ENCODE assay signal across 8 mouse cellular contexts in the genomic region with DNA sequence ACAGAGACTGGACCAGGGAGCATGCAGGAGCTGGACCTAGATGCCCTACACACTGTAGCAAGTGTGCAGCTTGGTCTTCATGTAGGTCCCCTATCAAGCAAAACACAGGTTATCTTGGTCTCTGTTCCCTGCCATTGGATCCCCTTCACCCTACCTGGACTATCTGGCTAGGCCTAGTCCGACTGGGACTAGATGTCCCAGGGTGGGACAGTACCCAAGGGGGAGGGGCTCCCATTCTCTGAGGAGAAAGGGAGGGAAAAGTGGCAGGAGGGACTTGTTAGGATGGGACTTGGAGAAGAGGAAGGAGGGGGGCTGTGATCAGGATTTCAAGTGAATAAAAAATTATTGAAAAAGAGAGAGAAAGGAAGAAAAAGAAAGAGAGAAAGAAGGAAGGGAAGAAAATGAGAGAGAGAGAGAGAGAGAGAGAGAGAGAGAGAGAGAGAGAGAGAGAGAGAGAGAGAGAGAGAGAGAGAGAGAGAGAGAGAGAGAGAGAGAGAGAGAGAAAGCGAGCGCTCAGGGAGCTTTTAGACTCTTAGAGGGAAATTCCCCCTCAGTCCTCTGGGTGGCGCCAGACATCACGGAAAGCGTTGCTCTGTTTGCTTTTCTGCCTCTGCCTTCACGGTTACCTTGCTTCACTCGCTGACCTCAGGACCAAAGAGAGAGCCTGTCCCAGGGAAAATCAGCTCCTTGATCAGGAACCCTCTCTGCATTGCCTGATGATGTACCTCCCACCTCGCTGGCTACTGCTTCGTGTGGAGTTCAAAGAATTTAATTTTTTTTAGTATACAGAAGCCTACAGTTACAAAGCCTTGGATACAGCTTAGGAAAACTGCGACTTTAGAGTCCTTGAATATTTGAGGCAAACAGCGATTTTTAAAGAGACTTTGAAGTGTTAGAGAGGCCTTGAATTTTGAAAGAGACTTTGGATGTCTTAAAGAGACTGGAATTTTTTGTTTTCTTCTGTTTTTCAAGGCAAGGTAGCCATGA. TPM values are rescaled to one million over a fixed set of nuclear protein-coding genes. Genes with fewer than 3 reads are reported as not detected.
DNase-seq lines count a peak whose midpoint lies in the region; ATAC-seq and TF ChIP-seq lines count a peak whose summit lies in the region.

No protein-coding gene starts in this region.

- peak; percentile 88 for DNase-seq in NIH3T3 (ENCODE audit: low read depth)
- peak; percentile 65 to 78 for DNase-seq in cerebellum, adult 2 months
- peak; percentile 88 for DNase-seq in forebrain, postnatal 0 days
- peak; percentile 86 for DNase-seq in layer of hippocampus, postnatal 10 days (ENCODE audit: low spot score in 2 of 2)
- peak; percentile 79 for DNase-seq in lung, postnatal 36 days
- peak; percentile 89 for DNase-seq in retina, postnatal 1 day
- DNase-seq in thymus, postnatal 36 days: peak; percentile 68 to 72

- H3K9me3 ChIP-seq in forebrain, postnatal 0 days (ENCODE audit: low read length): no peaks in the 10 kb centered on the region
- no peaks in the 10 kb centered on the region for H3K9me3 ChIP-seq in hindbrain, embryonic 13.5 days

- H3K9ac ChIP-seq in forebrain, postnatal 0 days: no peak overlapping the region
- H3K9ac ChIP-seq in hindbrain, embryonic 13.5 days: no peak overlapping the region

- peak overlapping the region; percentile 40 for H3K4me2 ChIP-seq in forebrain, postnatal 0 days (ENCODE audit: low read depth)
- H3K4me2 ChIP-seq in hindbrain, embryonic 13.5 days: no peak overlapping the region

- no peaks in the 10 kb centered on the region for H3K4me1 ChIP-seq in cerebellum, adult 2 months (ENCODE audit: control insufficient read depth, insufficient read depth, low read length)
- no peaks in the 10 kb centered on the region for H3K4me1 ChIP-seq in forebrain, postnatal 0 days (ENCODE audit: insufficient read depth)
- no peaks in the 10 kb centered on the region for H3K4me1 ChIP-seq in hindbrain, embryonic 13.5 days (replicated peaks)

- no peak overlapping the region for H3K4me3 ChIP-seq in cerebellum, adult 2 months (replicated peaks; ENCODE audit: insufficient read depth, low read depth, low read length)
- peak overlapping the region; percentile 9; the same call in 1 of the 2 replicates for H3K4me3 ChIP-seq in forebrain, postnatal 0 days (ENCODE audit: low read depth, low read length)
- no peak overlapping the region for H3K4me3 ChIP-seq in hindbrain, embryonic 13.5 days

- 11% methylated on average over 12 of the region's 12 CpGs for WGBS in cerebellum, adult 2 months
- 11% methylated on average over 12 of the region's 12 CpGs for WGBS in forebrain, postnatal 0 days
- 10% methylated on average over 12 of the region's 12 CpGs for WGBS in hindbrain, embryonic 13.5 days

- ATAC-seq in forebrain, postnatal 0 days: peak; percentile 87
- peak; percentile 75 for ATAC-seq in hindbrain, embryonic 13.5 days (ENCODE audit: low FRiP score)

- no peak for TF ChIP-seq POLR2A in cerebellum, adult 2 months (IDR thresholded peaks at IDR 0.05; ENCODE audit: borderline replicate concordance, insufficient read depth, low read length)

- H3K36me3 ChIP-seq in forebrain, postnatal 0 days (ENCODE audit: insufficient read depth): no peaks in the 10 kb centered on the region
- H3K36me3 ChIP-seq in hindbrain, embryonic 13.5 days: no peaks in the 10 kb centered on the region

- H3K27ac ChIP-seq in cerebellum, adult 2 months (ENCODE audit: insufficient read depth, low read length): no peak overlapping the region
- no peak overlapping the region for H3K27ac ChIP-seq in forebrain, postnatal 0 days (ENCODE audit: low read depth, low read length)
- H3K27ac ChIP-seq in hindbrain, embryonic 13.5 days: no peak overlapping the region

- no peaks in the 10 kb centered on the region for H3K27me3 ChIP-seq in cerebellum, adult 2 months (ENCODE audit: control insufficient read depth, insufficient read depth, low read length)
- H3K27me3 ChIP-seq in forebrain, postnatal 0 days (ENCODE audit: insufficient read depth, low read length): no peaks in the 10 kb centered on the region
- H3K27me3 ChIP-seq in hindbrain, embryonic 13.5 days: peaks cover 7% of the 10 kb centered on the region; the same call in 1 of the 2 replicates

- peak; percentile 94 for TF ChIP-seq CTCF in cerebellum, adult 2 months (IDR thresholded peaks at IDR 0.05; ENCODE audit: borderline replicate concordance, insufficient read depth, low read depth, low read length)
- TF ChIP-seq CTCF in forebrain, postnatal 0 days (IDR thresholded peaks at IDR 0.05; ENCODE audit: low read depth): peak; percentile 85

RNA-seq across cellular contexts. Expression of a gene that starts 6.1 kb away (rescaled TPM):
- polyA plus RNA-seq in cerebellum, adult 2 months (2012; rRNA removed): 0.20 and 0.21 TPM in 2 replicates
- total RNA-seq in forebrain, postnatal 0 days (2014; rRNA removed): 0.76 TPM in 1 of 2 replicates, not detected in the other
- not detected in 2 replicates for polyA plus RNA-seq in forebrain, postnatal 0 days (2015; fragmentation: Nextera tagmentation; extraction: Ambion mirVana)
- polyA plus RNA-seq in hindbrain, embryonic 13.5 days (2015; fragmentation: Nextera tagmentation; extraction: Ambion mirVana): not detected in 2 replicates
- not detected for total RNA-seq in layer of hippocampus, postnatal 10 days (2021)

RNA-seq across cellular contexts. Expression of a gene that starts 26.4 kb away (rescaled TPM):
- 66.5 and 73.3 TPM in 2 replicates for polyA plus RNA-seq in cerebellum, adult 2 months (2012; rRNA removed)
- total RNA-seq in forebrain, postnatal 0 days (2014; rRNA removed): 156 and 159 TPM in 2 replicates
- polyA plus RNA-seq in forebrain, postnatal 0 days (2015; fragmentation: Nextera tagmentation; extraction: Ambion mirVana): 82.5 and 90.3 TPM in 2 replicates
- 93.5 and 93.7 TPM in 2 replicates for polyA plus RNA-seq in hindbrain, embryonic 13.5 days (2015; fragmentation: Nextera tagmentation; extraction: Ambion mirVana)
- total RNA-seq in layer of hippocampus, postnatal 10 days (2021): 100 to 1,000 TPM; 137 TPM

RNA-seq across cellular contexts. Expression of a gene that starts 34.3 kb away (rescaled TPM):
- 0.38 and 0.46 TPM in 2 replicates for polyA plus RNA-seq in cerebellum, adult 2 months (2012; rRNA removed)
- total RNA-seq in forebrain, postnatal 0 days (2014; rRNA removed): 0.62 TPM in 1 of 2 replicates, not detected in the other
- polyA plus RNA-seq in forebrain, postnatal 0 days (2015; fragmentation: Nextera tagmentation; extraction: Ambion mirVana): 0.62 and 0.78 TPM in 2 replicates
- polyA plus RNA-seq in hindbrain, embryonic 13.5 days (2015; fragmentation: Nextera tagmentation; extraction: Ambion mirVana): not detected in 2 replicates
- total RNA-seq in layer of hippocampus, postnatal 10 days (2021): under 1 TPM in 1 of 2 experiments, not detected in 1; 0.23 TPM
